Mouse (Mus musculus) spleen, postnatal 36 days (tissue): ENCODE measurements around the gene 4931422A03Rik.
"Not testable (repeated sequence)": the region's sequence is repeated elsewhere in the genome, so short reads cannot be mapped to it uniquely, and the experiment has no call there.

ENCODE experiments used
- DNase-seq, 2 experiments: peaks; one replicate each; pipeline ENCODE4 v3.0.0; 2022; ENCODE audit warnings: low spot score in 2 of 2, mixed read lengths in 1 of 2

Gene 4931422A03Rik

GRCm38 (mm10) chr2:104028139-104028723, at the start of gene 4931422A03Rik:
Gene 4931422A03Rik, minus strand, starts transcription at chr2:104028361.
- peak; percentile 7 to 11 for DNase-seq

DNA sequence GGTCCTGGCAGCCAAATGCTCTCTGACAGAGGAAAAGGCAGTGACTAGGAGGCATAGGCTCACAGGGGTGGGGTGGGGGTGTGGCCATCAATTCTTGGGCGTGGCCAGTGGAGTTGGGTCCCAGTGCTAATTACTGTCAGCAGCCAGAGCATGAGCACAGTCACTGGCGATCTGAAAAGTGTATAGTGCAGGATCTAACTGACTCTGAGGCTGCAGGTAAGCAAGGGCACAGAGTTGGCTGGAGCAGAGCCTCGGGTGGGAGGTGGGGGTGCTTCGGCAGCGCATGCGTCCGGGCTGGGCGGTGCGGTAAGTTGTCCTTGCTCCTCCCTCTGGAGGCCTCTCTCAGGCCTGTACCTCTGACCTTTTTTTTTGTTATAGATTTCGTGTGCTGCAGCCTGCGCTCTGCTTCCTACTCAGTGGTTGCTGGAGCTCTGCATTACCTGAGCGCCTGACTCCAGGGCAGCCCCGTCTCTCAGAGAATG, 41.6 kb upstream of the 4931422A03Rik start, which contains the start of gene Cd59b:
Cd59b (plus strand) TSS at position 146 of the 482 bp plus-strand sequence.
- peak; percentile 64 to 74 for DNase-seq

DNA sequence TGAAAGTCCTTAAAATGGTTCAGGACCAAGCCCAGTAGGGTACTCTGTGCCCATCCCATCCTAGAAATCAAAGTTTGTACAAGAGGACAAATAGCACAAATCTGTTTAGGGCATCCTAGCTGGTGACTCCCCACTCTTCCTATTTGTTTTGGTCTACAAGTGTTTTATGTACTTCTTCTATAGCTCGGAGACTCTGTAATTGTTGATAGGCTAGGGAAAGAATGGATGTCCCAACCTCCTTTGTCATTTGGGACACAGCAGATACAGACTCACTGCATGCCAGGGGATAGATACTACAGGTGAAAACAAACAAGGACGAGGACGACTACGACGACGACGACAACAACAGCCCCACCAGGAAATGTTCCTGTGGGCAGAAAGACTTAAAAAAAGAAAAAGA, 40.3 kb upstream of the 4931422A03Rik start, which contains the start of gene Gm10799:
Gm10799 (minus strand) TSS at position 101 of the 400 bp plus-strand sequence.
- not testable (repeated sequence) for DNase-seq

- DNase-seq = not testable (repeated sequence)
These were observed 37.4 kb upstream of the 4931422A03Rik start, which contains the start of gene Gm10912 for GRCm38 (mm10) chr2:104065526-104065925. Gene Gm10912, plus strand, starts transcription at chr2:104065826.

DNA sequence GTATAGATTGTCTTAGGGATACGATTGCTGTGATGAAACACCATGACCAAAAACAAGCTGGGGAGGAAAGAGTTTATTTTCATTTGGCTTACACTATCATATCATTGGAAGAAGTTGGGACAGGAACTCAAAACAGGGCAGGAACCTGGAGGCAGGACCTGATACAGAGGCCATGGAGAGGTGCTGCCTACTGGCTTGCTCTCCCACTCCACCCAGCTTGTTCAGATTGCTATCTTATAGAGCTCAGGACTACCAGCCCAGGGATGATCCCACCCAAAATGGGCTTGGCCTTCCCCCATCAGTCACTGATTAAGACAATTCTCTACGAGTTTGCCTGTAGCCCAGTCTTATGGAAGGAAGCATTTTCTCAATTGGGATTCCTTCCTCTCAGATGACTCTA, 36.0 kb upstream of the 4931422A03Rik start:
- DNase-seq = no peak

GRCm38 (mm10) chr2:104062665-104063064, 34.5 kb upstream of the 4931422A03Rik start:
- DNase-seq = no peak

DNA sequence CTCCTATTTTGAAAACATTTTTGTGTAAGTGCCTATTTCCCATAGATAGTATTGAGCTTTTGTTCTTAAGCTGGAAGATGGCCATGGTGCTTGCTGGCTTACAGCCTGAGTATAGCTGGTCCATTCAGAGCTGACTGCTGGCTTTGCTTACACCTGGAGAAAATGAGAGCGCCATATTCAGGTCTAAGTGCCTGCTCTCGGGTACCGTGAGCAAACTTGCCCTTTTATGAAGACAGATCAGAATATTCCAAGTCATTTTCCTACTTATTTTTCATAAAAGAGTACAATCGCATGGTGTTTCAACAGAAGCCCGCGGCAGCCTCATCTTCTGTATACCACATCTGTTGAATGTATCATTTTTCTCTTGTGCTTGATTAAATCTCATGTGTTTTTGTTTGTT, 32.8 kb upstream of the 4931422A03Rik start:
- no peak for DNase-seq

GRCm38 (mm10) chr2:104059786-104060185, 31.6 kb upstream of the 4931422A03Rik start:
- DNase-seq = no peak

GRCm38 (mm10) chr2:104058954-104059353, 30.8 kb upstream of the 4931422A03Rik start:
- DNase-seq = no peak

DNA sequence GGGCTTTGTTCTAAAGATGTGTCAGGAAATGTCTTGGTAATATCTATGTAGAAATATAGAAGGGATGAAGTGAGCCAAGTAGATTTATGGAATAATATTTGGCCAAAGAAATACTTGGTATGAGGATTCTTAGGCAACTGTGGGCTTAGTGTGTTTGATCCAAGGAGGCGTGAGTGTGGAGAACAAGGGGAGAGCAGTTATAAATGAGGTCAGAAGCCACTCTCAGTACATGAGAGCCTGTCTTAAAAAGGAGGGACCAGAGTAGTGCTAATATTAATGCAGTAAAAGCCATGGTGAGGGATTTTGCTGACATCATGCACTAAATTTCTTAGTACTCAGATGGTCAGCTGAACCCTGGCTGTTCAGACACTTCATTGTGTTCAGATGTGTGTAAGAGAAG, 30.2 kb upstream of the 4931422A03Rik start:
- DNase-seq = no peak

- DNase-seq = no peak
These were observed 16.4 kb upstream of the 4931422A03Rik start for GRCm38 (mm10) chr2:104044479-104045080.

- DNase-seq = no peak
These were observed 15.7 kb upstream of the 4931422A03Rik start for GRCm38 (mm10) chr2:104043624-104044478.

DNA sequence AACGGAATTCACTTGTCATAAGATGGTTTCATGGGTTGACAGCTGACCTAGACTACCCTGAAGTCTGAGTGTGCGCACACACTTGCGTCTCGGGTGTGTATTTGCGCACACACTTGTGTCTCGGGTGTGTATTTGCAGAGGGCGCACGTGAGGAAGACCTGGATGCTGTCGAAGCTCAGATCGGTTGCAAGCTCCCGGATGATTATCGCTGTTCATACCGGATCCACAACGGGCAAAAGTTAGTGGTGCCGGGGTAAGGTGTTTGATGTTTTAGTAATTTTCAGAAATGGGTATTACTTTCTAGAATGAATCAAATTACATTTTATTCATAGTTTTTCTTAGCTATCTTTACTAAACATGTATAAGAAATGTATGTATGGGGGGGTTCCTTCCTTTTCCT, 14.6 kb upstream of the 4931422A03Rik start:
- no peak for DNase-seq

GRCm38 (mm10) chr2:104041632-104042031, 13.5 kb upstream of the 4931422A03Rik start:
- no peak for DNase-seq

GRCm38 (mm10) chr2:104038236-104038635, 10.1 kb upstream of the 4931422A03Rik start:
- no peak for DNase-seq

DNA sequence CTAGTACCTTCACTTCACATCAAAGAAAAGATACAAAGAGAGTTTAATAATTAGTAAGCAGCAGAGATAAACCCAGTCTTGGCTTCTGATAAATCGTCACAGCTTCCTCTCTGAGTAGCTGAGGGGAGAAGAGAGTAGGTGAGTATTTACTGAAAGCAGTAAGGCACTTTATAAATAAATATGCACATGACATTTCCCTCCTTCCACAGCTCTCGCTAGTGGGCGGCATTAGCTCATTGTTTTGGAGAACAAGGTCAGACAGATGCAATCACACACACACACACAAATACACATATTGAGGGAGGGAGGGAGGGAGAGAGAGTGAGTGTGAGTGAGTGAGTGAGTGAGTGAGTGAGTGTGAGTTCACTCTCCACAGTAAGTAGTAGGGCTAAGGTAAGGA, 8.2 kb upstream of the 4931422A03Rik start:
- no peak for DNase-seq

DNA sequence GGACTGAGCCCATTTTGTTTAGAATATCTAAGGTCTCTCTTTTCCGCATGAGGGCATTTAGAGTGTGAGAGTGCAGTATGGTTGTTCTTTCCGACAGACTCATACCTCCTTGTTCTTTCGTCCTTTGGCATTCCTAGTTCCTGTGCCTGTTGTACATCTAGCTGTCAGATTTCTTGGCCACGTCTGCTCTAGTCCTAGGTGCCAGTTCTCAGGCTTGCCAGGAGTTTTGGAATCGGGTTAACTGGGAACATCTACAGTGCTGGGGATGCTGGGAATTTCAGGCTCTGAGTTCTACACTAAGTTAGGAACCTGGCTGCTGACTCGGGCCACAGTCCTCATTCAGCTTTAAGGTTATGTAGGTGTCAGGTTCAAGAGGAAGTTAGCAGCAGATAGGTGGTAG, 7.4 kb upstream of the 4931422A03Rik start:
- no peak for DNase-seq

DNA sequence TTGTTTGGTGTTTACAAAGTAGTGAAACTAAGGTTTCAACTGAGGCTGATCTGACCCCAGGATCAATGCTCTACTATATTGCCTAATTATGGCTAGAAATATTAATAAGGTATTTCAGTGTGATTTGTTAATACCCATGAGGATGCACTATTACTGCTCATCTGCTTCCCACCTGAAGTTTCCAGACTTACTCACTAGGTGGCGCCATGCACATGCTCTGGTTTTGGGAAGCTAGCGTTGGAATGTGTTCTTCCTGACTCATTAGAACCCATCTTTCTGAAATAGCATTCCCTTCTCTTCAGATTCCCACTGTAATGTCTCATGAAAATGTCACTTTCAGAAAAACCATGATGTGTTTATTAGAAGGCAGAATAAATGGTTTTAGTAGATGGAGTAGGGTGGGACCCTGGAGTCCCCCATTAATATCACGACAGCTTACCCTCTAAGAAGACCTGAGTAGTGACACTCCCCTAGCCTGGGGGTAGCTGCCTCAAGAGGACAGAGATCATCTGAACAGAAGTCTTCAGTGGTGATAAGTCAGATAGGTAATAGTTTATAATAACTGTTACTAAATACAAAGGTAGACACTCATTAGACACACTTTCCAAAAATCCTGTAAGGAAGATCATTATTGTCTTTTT, 6.8 kb upstream of the 4931422A03Rik start:
- DNase-seq = peak; percentile 28 to 57

- no peak for DNase-seq
These were observed 3.9 kb upstream of the 4931422A03Rik start for GRCm38 (mm10) chr2:104032056-104032455.

GRCm38 (mm10) chr2:104030381-104030780, 2.2 kb upstream of the 4931422A03Rik start:
- DNase-seq = no peak

- DNase-seq = peak in 1 of 2 experiments; percentile 28
These were observed 913 bp upstream of the 4931422A03Rik start for GRCm38 (mm10) chr2:104029074-104029473.
